Mouse (Mus musculus) A20 (cell line): ENCODE results near the gene Ror2.
A peak's percentile ranks its signal among the peaks of the same experiment; 100 is the strongest.

Source experiments
- DNase-seq: peaks from one replicate; pipeline ENCODE4 v3.0.0-alpha.2; 2011; ENCODE audit warnings: low read depth, low spot score

Ror2 gene

DNA sequence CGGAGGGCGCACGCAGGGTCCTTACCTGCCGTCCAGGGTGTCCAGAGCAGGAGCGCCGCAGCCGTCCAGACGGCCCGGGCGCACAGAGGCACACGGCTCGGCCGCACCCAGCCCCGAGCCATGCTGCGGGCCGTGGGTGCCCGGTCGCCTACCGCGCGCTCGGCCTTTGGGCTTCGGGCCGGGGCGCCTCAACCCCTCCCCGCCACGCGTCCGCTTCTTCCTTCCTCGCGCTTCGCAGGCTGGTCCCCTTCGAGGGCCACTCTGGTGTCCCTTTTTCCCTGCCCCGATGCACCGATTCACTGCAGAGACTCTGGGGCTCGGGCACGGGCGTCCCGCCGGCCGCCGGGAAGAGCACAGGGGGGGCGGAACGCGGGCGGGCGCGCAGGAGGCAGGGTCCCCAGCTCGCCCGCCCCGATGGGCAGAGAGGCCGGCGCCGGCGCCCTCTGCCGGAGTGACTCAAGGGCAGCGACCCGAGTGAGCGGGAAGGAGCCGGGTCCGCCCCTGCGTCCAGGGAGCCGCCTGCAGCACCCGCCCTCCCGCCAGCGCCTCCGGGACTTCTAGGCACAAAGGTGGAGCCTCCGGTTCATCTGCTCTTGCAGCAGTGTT is at the start of gene Ror2:
Gene Ror2 (minus strand): TSS at position 369 of the 606 bp plus-strand sequence.
- no peak for DNase-seq

DNA sequence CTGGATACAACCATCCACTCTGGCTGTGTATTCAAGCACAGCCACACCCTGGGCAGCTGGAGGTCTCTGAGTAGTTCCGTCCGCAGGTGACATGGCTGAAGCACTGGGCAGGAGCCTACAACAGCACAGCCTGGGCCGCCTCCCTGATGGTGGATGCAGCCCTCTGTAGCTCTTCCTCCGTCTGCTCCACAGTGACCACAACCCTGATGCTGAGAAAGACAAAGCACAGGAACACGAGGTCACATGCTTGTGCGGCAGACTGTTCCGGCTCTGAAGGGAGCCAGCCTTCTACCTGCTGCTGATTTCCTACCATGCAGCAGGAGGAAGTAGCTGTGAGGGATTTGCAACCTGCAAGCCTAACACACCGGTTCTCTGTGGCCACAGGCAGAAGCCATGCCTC is 47.8 kb upstream of the Ror2 start:
- no peak for DNase-seq

- no peak for DNase-seq
Measured at GRCm38 (mm10) chr13:53330246-53330645, 44.3 kb upstream of the Ror2 start.

DNA sequence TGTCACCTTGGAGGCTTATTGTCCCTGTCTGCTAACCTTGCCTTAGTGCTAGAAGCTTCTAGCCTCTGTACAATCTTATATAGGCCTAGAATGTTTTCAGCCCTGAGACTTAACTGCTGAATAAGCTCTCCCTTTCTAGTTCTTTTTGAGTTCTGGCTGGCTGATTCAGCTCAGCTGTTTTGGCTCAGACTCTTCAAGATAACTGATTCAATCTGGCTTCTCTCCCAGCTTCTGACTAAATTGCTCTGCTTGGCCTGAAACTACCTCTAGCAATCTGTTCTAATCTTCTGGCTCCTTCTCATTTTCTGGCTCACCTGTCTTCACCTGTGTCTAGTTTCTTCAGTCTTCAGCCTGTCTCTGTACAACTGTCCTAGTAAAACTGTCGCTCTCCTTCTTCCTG is 39.6 kb upstream of the Ror2 start:
- no peak for DNase-seq

GRCm38 (mm10) chr13:53323661-53324060 is 37.7 kb upstream of the Ror2 start:
- peak; percentile 87 for DNase-seq

- DNase-seq: no peak
Measured at GRCm38 (mm10) chr13:53320899-53321298, 35.0 kb upstream of the Ror2 start.

DNA sequence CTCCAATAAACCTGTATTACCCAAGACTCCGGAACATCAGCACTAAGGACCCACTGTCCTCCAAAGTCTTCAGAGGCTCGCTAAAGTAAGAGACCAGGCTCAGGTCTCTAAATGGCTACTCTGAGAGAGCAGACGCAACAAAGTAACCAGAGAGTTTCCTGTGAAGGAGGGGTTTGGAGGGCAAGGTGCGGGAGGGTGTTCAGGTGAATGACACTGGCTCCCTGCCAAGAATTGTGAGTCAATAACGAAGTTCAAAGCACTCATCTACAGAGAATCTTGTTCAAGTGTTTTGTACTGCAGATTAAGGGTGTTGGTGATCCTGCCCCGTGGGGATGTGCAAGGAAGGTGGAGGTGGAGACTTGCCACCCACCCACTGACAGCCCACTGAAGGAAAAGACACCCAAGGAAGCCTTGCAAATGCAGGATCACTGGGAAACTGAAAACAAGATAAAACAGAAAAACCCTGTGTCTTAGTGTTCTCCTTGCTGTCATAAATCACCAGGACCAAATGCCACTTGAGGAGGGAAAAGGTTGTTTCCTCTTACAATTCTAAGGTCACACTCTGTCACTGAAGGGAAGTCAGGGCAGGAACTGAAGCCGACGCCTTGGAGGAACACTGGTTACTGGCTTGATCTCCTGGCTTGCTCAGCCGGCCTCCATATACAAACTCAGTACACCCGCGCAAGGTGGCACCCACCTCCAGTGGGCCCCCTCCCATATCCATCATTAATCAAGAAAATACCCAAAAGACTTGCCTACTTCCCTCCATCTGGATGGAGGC is 30.8 kb upstream of the Ror2 start:
- no peak for DNase-seq

- peak; percentile 35 for DNase-seq
Measured at GRCm38 (mm10) chr13:53315757-53316156, 29.8 kb upstream of the Ror2 start.

DNA sequence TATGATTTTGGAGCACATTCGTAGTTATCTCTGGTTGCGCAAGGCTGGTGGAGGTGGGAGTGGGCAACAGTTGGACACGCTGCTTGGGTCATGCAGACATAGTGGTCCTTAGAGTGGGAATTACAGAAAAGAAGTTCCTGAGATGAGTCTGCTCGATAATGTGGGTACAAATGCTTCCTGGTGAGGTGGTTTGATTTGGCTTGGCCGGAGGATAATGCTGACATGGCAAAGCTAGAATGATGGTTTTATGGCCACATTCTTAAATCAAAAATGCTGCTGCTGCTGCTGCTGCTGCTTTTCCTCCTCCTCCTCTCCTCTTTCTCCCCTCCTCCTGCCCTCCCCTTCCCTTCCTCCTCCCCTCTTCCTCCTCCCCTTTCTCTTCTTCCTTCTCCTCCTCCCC is 24.5 kb upstream of the Ror2 start:
- DNase-seq: no peak

DNA sequence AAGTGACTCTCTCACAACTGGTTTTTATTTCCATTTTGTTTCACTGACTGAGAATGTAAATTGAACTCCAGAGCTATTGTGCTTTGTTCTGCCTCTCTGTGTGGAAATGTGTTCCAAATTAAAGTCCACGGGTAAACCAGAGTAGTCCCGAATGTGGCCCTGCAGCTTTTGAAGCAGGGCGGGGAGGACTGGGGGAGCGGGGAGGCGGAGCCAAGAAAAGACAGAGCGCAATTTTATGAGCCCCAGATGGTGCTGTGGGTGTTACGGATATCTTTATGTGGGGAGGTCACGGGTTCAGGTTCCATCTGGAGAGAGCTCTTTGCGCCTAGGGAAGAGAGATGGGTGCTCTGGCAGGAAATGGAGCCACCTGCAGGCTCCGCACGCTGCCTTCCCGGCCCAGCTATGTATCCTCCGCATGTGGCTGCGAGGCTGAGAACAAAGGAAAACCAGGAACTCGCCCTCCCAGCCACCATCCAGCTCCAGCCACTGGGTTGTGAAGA is 23.8 kb upstream of the Ror2 start:
- DNase-seq: no peak

DNA sequence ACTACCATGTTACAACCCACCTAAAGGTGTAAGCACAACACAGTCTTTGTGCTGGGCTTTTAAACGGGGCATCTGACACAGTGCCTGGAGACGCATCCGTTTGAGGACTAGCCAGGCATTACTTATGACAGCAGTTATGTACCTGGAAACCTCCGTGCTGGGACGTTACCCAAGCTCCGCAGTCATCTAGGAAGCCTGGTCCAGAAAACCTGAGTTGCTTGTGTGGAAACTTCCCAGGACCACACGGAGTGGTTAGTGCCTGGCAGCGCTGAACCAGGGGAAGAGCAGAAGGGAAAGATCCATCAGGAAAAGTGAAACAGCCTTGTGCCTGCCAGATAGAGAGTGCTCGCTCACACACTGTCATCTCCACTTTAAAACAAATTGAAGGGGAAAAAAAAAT is 23.2 kb upstream of the Ror2 start:
- DNase-seq: no peak

- DNase-seq: peak; percentile 34
Measured at GRCm38 (mm10) chr13:53306836-53307235, 20.9 kb upstream of the Ror2 start.

DNA sequence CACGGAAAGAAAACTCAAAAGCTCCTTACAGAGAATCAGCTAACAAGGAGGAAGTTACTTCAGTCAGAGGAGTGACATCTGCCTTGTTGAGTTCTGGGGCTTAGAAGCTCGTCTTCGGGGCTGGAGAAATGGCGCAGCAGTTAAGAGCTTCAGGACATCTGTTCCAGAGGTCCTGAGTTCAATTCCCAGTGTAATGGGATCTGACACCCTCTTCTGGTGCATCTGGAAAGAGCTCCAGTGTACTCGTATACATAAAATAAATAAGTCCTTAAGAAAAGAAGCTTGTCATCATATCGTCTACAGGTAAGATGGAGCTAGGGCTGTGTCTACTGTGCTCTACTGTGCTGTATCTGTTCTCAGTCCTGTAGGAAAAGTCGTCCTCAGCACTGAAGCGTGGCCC is 19.3 kb upstream of the Ror2 start:
- peak; percentile 34 for DNase-seq

- no peak for DNase-seq
Measured at GRCm38 (mm10) chr13:53302688-53303087, 16.8 kb upstream of the Ror2 start.

DNA sequence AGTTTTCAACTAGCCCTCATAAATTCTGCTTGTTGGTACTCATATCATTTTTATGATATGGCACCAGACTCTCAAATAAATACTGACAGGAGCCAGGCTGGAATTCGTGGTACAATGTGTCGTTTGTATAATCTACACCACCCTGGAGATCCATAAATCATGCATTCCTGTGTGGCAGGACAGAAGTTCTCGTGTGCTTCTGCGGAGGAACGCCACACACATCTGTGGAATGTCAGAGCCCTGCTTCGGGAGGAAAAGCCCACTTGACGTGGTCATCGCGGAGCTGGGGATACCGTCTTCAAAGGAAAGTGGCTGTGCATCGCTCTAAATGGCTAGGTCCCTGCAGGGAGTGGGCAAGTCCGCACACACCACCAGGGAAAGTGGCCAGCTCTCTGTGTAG is 7.1 kb upstream of the Ror2 start:
- no peak for DNase-seq

DNA sequence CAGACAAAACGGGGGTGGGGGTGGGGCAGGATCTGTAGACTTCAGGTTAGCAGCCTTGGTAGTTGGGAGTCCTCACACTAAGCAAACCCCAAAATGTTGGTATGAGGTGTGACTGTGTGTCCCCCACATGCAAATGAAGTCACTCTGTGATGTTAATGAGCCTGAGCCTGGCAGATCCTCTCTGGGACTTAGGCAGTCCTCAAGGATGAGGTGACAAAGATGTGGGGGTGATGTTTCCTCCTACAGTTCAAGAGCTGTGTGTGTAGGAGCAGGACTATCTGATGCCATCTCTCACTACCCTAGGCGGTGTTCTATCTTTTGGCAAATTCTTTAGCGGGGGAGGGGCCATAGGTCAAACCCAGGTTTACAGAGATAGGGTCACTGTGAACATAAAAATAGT is 6.3 kb upstream of the Ror2 start:
- DNase-seq: no peak

GRCm38 (mm10) chr13:53285261-53285755 is 616 bp downstream of the Ror2 start:
- no peak for DNase-seq

- DNase-seq: no peak
Measured at GRCm38 (mm10) chr13:53284740-53285191, 1.2 kb downstream of the Ror2 start.

- DNase-seq: no peak
Measured at GRCm38 (mm10) chr13:53281604-53282396, 4.1 kb downstream of the Ror2 start.

- DNase-seq: no peak
Measured at GRCm38 (mm10) chr13:53278908-53279307, 7.0 kb downstream of the Ror2 start.

- DNase-seq: no peak
Measured at GRCm38 (mm10) chr13:53276381-53276780, 9.5 kb downstream of the Ror2 start.

DNA sequence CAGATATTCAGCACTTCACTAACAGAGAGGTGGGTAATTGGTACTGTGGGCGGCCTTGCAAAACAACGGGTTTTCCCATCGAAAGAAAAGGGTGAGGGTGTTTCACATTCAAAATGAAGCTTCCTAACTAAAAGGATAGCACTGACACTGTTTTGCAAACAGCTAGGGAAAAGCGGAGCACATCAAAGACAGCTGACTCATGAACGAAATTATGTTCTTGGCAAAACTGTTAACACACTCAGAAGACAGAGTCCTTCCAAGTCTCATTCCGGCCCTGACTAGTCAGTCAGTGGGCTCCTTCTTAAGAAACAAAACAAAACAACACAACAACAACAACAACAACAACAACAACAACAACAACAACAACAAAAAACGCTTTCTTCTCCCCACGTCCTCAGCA is 10.1 kb downstream of the Ror2 start:
- DNase-seq: no peak
